Mouse (Mus musculus): Measurements from ENCODE around the gene Ak5.

Ak5 gene

DNA sequence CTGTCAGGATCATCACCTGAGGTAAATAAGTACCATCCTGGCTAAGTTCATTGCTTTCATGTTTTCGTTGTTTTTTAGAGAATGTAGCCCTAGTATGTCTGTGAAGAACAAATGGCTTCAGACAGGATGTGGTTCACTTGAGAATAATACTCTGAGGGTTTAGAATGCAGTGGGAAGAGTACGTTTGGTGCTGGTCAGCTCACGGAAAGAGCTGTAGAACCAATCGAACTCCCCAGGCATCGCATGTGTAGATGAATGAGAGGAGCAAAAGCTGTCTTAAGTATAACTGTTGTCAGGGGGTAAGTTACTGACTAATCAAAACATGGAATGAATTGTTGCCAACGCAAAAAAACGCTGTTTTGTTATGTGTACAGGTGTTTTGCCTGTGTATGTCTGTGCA, 235.5 kb downstream of the Ak5 start:
- DNase-seq (ENCODE audit: low spot score in 2 of 2), result no peak

DNA sequence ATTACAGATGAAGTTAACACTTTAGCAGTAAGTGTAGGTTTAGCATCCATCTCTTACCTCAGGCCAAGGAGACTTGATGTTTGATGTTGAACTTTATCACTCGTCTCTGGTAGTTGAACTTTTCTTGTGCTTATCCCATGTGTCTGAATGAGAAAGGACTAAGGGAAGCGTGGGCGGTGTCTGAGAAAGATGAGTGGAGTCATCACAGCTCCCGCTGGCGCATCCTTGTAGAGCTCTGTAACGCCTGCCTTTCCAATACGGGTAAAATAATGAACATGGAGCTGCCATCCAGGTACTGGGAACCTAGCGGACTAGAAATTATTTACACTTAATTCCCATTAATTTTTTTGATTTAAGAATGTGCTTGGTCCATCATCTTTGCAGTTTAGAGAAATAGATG, 239.2 kb downstream of the Ak5 start:
- no peak for DNase-seq (ENCODE audit: low spot score in 2 of 2)
